In the genomic region with DNA sequence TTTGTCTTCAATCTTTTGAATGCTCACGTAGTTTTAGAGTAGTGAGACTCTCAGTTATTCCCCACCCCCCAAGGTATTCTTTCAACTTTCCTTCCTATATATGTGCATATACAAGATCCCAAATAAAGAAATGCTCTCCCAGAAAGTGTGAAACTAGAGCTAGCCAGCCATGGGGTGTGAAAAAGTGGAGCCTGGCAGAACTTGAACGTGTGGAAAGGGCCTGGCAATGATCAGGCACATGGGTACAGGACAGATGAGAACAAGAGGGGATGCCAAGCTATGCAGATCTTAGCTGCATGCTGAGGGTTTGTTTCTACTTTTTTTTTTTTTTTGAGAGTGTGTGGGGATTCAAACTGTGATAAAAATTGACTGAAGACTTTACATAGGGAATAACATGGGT, we compare ENCODE assay signal across 20 mouse cellular contexts.
DNase-seq lines count a peak whose midpoint lies in the region; ATAC-seq lines count a peak whose summit lies in the region.
"Had no signal": no experiment of that assay in that cellular context is flagged by ENCODE, and none has a peak within 500 bp of the region (broad histone marks: within the 10 kb centered on the region; RNA-seq: fewer than 3 reads in every experiment).

No protein-coding gene starts in this region.

- H3K9me3 ChIP-seq in intestine, embryonic 15.5 days, result no peaks in the 10 kb centered on the region
- no peaks in the 10 kb centered on the region for H3K9me3 ChIP-seq in hindbrain, embryonic 16.5 days (ENCODE audit: control insufficient read depth, low read length)
- H3K9me3 ChIP-seq: embryonic facial prominence, embryonic 10.5 days; kidney, embryonic 15.5 days; limb, embryonic 13.5 days; liver, embryonic 13.5 days had no signal

- no peaks in the 10 kb centered on the region for H3K27me3 ChIP-seq in intestine, embryonic 15.5 days (replicated peaks)
- H3K27me3 ChIP-seq in hindbrain, embryonic 16.5 days (replicated peaks; ENCODE audit: control insufficient read depth, insufficient read depth, low read length), result no peaks in the 10 kb centered on the region
- H3K27me3 ChIP-seq: kidney, embryonic 15.5 days; limb, embryonic 13.5 days; liver, embryonic 13.5 days had no signal

- H3K4me1 ChIP-seq in intestine, embryonic 15.5 days (replicated peaks), result no peaks in the 10 kb centered on the region
- H3K4me1 ChIP-seq in hindbrain, embryonic 16.5 days (ENCODE audit: control insufficient read depth, insufficient read depth, low read depth, low read length), result peaks cover 4% of the 10 kb centered on the region
- H3K4me1 ChIP-seq: embryonic facial prominence, embryonic 10.5 days; kidney, embryonic 15.5 days; limb, embryonic 13.5 days; liver, embryonic 13.5 days had no signal

- H3K27ac ChIP-seq in intestine, embryonic 15.5 days, result no peak overlapping the region
- no peak overlapping the region for H3K27ac ChIP-seq in hindbrain, embryonic 16.5 days (ENCODE audit: low read depth, low read length)
- H3K27ac ChIP-seq: embryonic facial prominence, embryonic 10.5 days; kidney, embryonic 15.5 days; limb, embryonic 13.5 days; liver, embryonic 13.5 days had no signal

- DNase-seq in frontal cortex, postnatal 25 days (ENCODE audit: low spot score in 2 of 2), result no peak
- peak; percentile 38 to 70 for DNase-seq in frontal cortex, postnatal 36 days (ENCODE audit: low spot score in 2 of 2)
- peak; percentile 77 for DNase-seq in right cerebral cortex, adult 18-20 months
- DNase-seq in ovary, postnatal 10 days (ENCODE audit: low spot score), result no peak
- DNase-seq: adrenal gland, postnatal 25 days; cerebellum, adult 2 months; heart, postnatal 10 days; kidney, postnatal 4 days; liver, embryonic 13.5 days; lung, embryonic 14.5 days; lung, postnatal 36 days; retina, postnatal 1 day; thymus, adult 18-20 months had no signal

- no peak overlapping the region for H3K9ac ChIP-seq in intestine, embryonic 15.5 days
- no peak overlapping the region for H3K9ac ChIP-seq in hindbrain, embryonic 16.5 days (ENCODE audit: low read depth, low read length)
- H3K9ac ChIP-seq: kidney, embryonic 15.5 days; limb, embryonic 13.5 days; liver, embryonic 13.5 days; lung, embryonic 14.5 days had no signal

- WGBS in intestine, embryonic 15.5 days, result 53% methylated on average over 2 of the region's 2 CpGs
- 56% methylated on average over 2 of the region's 2 CpGs for WGBS in hindbrain, embryonic 16.5 days

- H3K4me2 ChIP-seq in intestine, embryonic 15.5 days (replicated peaks), result no peak overlapping the region
- H3K4me2 ChIP-seq in hindbrain, embryonic 16.5 days (ENCODE audit: low read length), result no peak overlapping the region
- H3K4me2 ChIP-seq: heart, embryonic 11.5 days; kidney, embryonic 15.5 days; limb, embryonic 13.5 days; liver, embryonic 13.5 days; lung, embryonic 14.5 days had no signal

- H3K36me3 ChIP-seq in intestine, embryonic 15.5 days, result no peaks in the 10 kb centered on the region
- H3K36me3 ChIP-seq in hindbrain, embryonic 16.5 days (ENCODE audit: control insufficient read depth, insufficient read depth, low read length), result no peaks in the 10 kb centered on the region
- H3K36me3 ChIP-seq: embryonic facial prominence, embryonic 10.5 days; kidney, embryonic 15.5 days; limb, embryonic 13.5 days; liver, embryonic 13.5 days had no signal

- no peak overlapping the region for H3K4me3 ChIP-seq in intestine, embryonic 15.5 days (replicated peaks)
- no peak overlapping the region for H3K4me3 ChIP-seq in hindbrain, embryonic 16.5 days (ENCODE audit: low read length)
- H3K4me3 ChIP-seq: embryonic facial prominence, embryonic 10.5 days; kidney, embryonic 15.5 days; limb, embryonic 13.5 days; liver, embryonic 13.5 days had no signal

- ATAC-seq in frontal cortex, adult (ENCODE audit: low TSS enrichment), result peak; percentile 90
- ATAC-seq in intestine, embryonic 15.5 days, result no peak
- no peak for ATAC-seq in hindbrain, embryonic 16.5 days

Comparison
In these comparisons a context has a peak if more than half of its experiments do, and no peak if none do; other contexts are left out.
1. DNase-seq: peak in frontal cortex, postnatal 36 days (2 of 2) and right cerebral cortex, adult 18-20 months (single experiment); none in frontal cortex, postnatal 25 days (0 of 2) and ovary, postnatal 10 days (single experiment).